Mouse (Mus musculus) thymus, postnatal 36 days (tissue): ENCODE measurements at regions not wholly inside any gene's neighbourhood (a gene's known extent, or its start where the extent isn't known, plus 50 kb on each side); places are given as distances from the start of the nearest gene placed in this dataset.

ENCODE experiments used
- DNase-seq, 2 experiments: peaks; one replicate each; pipeline ENCODE4 v3.0.0; 2022; ENCODE audit warnings: mixed read lengths in 2 of 2

DNA sequence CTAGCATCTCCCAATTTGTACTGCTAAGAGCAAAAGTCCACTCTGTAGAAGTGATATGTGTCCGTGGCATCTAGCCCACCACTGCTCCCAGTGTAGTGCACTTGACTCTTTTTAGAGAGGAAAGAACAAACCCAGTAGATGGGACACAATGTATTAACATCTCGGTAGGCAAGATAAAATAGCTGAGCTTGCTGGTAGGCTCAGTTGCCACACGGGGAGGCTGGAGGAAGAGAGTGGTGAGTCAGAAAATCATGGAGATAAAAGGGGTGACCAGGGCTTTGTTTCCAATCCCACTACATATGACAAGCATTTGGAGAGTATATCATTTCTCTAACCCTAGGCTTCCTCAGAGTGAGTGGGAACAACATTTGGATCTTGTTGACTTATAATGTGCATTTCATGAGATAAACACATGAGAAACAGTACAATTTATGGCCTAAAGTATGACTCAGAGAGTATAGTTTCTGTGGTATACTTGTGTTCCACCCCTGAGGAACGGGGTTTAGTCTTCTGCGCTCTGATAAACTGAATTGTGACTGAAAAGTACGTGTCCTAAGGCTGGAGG, 235.4 kb downstream of the Fam49a start:
- DNase-seq: no peak

DNA sequence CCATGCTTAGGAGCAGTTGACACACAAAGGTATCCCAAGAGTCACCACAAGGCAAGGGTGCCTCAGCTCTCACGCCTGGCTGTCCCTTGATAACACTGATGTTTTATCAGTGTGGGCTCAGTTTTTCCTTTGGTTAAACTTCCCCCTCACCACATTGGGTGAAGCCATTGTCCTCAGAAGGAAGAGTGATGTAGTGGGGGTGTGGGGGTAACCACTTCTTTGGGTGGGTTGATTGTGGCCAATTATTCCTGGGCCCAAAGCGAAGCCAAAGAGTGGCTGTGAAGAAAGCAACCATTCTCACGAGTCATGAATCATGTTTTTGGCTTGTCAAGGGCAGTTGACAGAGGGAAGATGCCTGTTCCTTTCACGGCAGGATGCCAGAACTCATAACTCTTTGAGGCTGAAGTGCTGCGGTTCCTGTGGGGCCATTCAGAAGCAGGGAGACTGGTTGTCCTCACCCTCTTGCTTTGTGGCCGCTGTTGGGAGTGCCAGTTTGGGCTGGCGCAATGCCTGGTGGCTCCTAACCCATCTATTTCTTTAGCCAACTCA, 234.7 kb downstream of the Fam49a start:
- DNase-seq: no peak

DNA sequence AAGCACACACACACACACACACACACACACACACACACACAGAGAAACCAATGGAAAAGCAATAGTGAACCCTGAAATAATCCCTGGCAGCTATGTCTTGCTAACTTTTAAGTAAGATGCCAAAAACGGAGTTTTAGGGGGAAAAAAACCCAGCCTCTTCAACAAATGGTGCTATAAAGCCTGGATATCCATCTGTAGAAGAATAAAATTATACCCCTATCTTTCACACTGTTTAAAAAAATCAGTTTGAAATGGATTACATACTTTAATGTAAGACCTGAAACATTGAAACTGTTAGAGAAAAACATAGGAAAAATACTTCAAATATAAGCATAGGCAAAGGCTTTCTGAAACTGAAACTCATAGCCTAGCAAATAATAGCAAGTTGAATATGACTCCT, 228.2 kb downstream of the Fam49a start:
- no peak for DNase-seq

DNA sequence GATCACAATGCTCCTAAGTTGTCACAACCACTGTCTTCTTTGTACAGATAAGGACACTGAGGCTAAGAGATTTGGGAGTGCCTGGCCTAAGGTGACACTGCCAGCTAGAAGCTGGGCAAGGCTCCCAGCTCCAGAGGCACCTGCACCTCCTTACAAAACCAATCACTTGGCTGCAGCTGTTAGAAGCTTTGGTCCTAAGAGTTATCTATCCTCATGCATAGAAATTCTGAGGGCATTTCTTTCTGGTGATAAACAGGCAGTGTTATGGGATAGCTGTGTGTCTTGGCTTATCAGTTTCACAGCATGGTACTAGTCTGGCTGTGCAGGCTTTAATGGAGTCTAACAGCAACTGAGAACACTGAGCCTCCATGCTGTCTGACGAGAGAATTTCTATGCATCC, 226.2 kb downstream of the Fam49a start:
- DNase-seq: no peak

DNA sequence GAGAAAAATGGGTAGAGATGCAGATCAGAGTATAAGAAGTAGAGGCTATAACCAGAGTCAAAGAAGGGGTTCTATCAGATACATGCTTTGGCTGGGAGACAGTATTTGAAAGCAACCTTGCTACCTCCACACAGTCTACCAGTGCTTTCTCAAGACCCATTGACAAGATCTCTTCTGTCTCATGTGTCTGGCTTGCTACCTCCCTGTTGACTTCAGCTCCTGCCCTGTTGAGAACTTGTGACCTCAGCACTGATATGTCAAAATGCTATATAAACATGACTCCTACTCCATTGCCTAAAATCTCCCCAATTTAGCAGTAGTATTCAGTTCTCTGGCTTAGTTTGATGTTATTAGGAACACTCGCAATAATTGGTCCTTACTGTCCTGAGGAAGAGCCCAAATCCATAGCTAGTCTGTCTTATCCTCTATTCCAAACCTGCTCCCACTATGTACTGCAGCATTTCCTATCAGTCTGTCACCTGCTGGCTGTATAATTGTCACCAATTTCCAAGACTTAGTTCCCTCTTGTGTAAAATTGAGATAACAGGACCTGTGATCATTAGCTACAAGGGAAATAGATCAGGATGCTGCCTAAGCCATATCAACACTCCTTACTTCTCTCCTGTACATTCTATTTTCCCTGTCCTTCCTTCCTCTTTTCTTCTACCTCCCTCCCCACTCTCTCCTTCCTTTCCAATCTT, 224.9 kb downstream of the Fam49a start:
- DNase-seq: no peak

DNA sequence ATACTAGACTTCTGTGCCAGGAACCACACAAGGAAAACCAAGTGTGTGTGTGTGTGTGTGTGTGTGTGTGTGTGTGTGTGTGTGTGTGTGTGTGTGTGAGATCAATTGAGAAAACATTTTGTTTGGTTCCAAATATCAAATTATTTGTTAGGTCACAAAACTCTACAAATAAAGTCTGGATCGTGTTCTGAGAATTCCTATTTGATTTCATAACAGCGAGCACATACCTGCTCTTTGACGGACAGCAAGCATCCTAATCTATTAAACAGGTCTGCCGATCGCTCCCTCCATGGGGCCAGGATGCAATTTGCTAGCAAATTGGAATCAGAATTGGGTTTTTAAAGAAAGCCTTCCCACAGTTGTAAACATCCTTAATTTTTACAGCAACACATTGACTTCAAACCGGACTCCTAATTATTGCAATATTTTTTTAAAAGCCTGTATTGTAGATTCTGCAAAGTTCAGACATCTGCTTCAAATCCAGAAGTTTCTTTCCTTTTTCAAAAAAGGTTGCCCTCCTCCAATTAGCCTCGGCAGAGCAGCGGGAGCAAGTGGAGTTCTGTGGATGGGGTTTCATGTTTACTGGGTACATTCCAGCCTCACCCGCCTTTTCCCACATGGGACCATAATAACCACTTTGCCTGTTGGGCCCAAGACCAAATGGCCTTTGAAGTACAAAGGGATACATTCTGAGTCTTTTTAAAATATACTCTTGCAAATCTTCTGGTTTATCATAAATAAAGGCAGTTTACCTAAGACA, 223.2 kb downstream of the Fam49a start:
- no peak for DNase-seq

DNA sequence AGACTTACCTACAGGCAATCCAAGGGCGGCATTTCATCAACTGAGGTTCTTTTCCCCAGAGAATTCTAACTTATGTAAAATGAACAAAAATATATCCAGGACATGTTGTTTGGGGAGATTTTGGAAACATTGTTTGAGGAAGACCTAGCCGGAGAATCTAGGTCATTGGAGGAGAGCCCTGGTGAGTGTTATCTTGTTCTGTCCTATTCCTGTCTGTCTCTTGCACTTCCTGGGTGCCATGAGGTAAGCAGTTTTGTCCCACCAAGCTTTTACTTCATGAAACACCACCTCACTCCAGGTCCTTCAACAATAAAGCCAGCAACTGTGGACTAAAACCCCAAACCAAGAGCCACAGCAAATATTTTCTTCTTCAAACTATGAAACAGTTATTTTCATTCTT, 218.5 kb downstream of the Fam49a start:
- DNase-seq: no peak

DNA sequence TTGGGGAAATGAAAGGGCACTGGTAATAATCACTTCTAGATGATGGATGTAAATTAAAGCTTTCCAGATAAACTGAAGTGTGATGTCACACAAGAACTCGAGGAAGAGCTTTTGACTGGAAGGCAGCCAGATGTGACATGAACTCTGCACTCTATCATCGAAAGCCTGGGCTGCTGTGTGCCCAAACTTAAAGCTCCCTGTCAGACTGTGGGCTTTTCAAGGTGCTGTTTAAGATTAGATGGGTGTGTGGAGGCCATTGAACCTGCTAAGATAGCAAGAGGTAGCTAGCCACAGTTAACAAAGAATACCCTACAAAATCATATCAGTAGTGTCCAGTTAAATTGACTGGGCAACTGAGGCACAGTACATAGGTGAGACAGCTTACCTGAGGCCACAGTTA, 190.1 kb downstream of the Fam49a start:
- DNase-seq: no peak

DNA sequence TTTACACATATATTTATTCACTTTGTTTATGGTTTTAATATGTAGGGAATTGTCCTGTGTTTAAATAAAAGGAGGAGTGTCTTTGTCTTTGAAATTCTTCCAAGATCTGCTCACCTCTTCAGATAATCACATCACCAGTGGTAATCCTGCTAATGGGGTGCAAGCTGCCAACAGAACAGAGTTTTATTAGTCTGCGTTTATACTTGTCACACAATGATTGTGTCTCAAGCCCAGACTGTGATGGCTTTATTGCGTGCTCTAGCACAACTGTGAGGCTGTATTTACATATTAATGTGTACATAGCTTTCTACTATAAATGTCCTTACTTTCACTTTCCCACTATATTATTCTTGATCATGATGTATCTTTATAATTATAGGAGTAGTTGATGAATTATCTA, 184.8 kb downstream of the Fam49a start:
- no peak for DNase-seq

DNA sequence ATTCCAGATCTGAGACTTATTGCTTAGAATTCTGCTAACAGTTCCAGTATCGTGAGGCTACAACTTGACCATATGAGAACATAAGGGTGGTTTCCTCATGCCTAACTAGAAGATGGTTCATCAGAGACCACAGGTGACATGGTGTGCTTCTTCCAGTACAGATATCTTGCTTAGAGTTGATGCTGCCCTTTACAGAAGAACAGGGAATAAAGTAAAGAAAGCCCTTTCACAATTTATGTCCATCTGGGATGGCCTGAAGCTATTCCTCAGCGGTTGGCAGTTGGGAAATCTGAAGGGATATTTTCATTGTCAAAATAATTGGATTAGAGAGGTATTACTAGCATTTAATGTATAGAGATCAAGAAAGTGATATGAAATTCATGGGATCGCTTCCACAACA, 184.3 kb downstream of the Fam49a start:
- DNase-seq: no peak

DNA sequence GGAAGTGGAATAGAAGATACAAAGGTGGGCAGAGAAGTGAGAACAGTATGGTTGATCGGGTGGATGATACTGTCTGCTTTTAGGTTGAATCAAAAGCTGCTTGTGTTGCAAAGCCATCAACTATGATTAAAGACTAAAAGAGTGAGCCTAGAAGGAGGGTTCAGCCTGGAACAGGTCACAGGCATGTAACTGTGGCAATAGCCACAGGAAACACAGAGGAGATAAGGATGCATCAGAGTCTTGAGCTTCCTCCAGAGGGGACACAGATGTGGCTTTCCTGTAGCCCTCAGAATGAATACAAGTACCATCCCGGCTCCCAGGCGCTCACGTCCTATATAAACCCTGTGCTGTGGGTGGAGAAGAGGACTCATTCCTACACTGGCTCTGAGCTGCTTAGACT, 180.9 kb downstream of the Fam49a start:
- no peak for DNase-seq

DNA sequence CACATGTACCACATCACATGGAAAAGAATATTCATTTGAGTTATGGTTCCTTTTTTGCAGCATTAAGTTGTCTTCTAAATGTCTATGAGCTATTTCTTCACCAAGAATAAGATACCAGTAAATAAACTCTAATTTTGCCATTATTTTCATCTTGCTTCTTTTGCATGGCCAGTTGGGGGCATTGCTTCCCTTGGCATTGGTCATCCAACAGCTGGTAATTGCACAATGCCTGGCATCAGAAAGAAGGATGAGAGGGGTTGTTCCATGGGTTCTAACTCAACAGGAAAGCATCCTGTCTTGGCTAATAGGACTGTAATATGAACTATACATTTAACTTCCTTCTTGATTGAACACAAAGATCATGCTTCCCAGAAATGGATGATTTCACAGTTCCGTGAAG, 174.4 kb downstream of the Fam49a start:
- DNase-seq: no peak

DNA sequence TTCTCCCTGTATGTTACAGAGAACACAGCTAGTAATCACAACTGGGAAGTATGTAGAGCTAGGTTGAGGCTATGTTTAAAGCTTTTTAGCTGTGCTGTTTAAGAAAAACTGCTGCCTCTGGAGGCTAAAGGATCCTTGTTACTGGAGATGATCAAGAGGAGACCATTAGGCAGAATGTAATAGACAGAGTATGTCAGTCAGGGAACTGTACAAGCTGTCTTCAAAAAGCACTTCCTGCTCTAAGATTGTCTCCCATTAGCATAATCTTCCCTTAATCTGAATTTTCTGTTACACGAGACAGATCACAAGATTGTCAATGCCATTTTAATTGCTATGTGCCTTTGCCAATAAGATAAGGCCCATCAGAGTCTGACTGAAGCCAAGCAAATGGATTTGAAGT, 170.7 kb downstream of the Fam49a start:
- DNase-seq: no peak
